Mouse (Mus musculus): Measurements from ENCODE around the gene Ppp1r12b.

DNA sequence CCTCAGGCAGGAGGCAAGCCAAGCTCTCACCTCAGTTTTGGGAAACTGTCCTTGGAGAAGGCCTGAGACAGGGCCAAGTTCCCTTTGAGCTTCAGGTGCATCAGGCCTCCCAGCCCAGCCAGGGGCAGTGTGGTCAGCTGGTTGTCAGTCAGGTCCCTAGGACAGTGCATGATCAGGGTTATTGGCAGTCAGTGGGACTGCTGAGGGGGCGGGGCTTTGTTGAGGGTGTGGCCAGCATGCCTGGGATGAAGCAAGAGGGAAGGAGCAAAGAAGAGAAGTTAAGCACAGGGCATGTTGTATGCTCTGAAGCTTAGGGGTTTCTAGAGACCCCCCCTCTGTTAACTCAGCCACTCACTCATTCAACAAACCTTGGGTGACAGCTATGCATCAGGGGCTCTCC, 40.2 kb upstream of the Ppp1r12b start:
- TF ChIP-seq POLR2A (IDR thresholded peaks at IDR 0.05; ENCODE audit: low read depth, low read length): no peak
- TF ChIP-seq CTCF (IDR thresholded peaks at IDR 0.05; ENCODE audit: extremely low read depth, insufficient read length, insufficient replicate concordance, low read depth, low read length): no peak
